In genomic region chr5:5573749-5574317, GRCm38 (mm10) we compare ENCODE assay signal across 8 mouse cellular contexts. TPM values are rescaled to one million over a fixed set of nuclear protein-coding genes. Genes with fewer than 3 reads are reported as not detected.
DNase-seq lines count a peak whose midpoint lies in the region; TF ChIP-seq lines count a peak whose summit lies in the region.

Gm8773 (plus strand) TSS chr5:5573799.

- H3K36me3 ChIP-seq in heart, adult 2 months (ENCODE audit: control insufficient read depth, insufficient read depth, low read length): no peaks in the 10 kb centered on the region
- H3K36me3 ChIP-seq in CH12.LX (replicated peaks in 1 of 2; ENCODE audit: control insufficient read depth in 1 of 2, insufficient read depth in 1 of 2, low read length in 1 of 2): no peaks in the 10 kb centered on the region

- H3K4me3 ChIP-seq in heart, adult 2 months: peak within 1 kb of the TSS; percentile 13; the same call in 1 of the 2 replicates
- H3K4me3 ChIP-seq in CH12.LX (replicated peaks in 1 of 3; ENCODE audit: low read depth in 2 of 3, low read length in 2 of 3, poor library complexity in 1 of 3): peak within 1 kb of the TSS in 2 of 3 experiments; percentile 17 to 59

- TF ChIP-seq POLR2A in heart, adult 2 months (IDR thresholded peaks at IDR 0.05; ENCODE audit: insufficient read depth, low read depth, low read length): no peak
- 0 out of 2 replicates have a peak, but pooled peaks have one; percentile 34 for TF ChIP-seq POLR2A in CH12.LX (IDR thresholded peaks at IDR 0.05; ENCODE audit: low read depth, low read length)

- no peak for TF ChIP-seq EP300 in heart, adult 2 months (IDR thresholded peaks at IDR 0.05; ENCODE audit: insufficient read depth, low read depth, low read length)
- no peak for TF ChIP-seq EP300 in CH12.LX (IDR thresholded peaks at IDR 0.05; ENCODE audit: low read length)

- DNase-seq in heart, adult 2 months: peak; percentile 4 to 19
- DNase-seq in heart, postnatal 25 days (ENCODE audit: low spot score): no peak
- DNase-seq in CH12.LX (ENCODE audit: extremely low read depth) (no peak), liver (peak; percentile 48)
- peak; percentile 61 for DNase-seq in embryo, embryonic 10.5 days (ENCODE audit: low spot score)
- peak; percentile 6 to 9 for DNase-seq in heart, postnatal 14 days
- DNase-seq in ovary, postnatal 14 days (ENCODE audit: low spot score): peak; percentile 2
- no peak for DNase-seq in spleen, adult 18-20 months

- H3K27ac ChIP-seq in heart, adult 2 months: no peak within 1 kb of the TSS
- H3K27ac ChIP-seq in CH12.LX (ENCODE audit: insufficient read depth, low read depth): no peak within 1 kb of the TSS

- intact Hi-C loops in heart, adult 2 months (cut with DNase I): no loop called here
- intact Hi-C loops in heart, postnatal 25 days (cut with DNase I): no loop called here
- intact Hi-C loops in heart, postnatal 14 days (cut with DNase I): no loop called here

- in situ Hi-C loops in CH12.LX (cut with MboI; ENCODE audit: low pct_ligation_motif_present, low pct_unique_long_range_greater_than_20kb, low sequenced_read_pairs): no loop called here

- H3K79me2 ChIP-seq in heart, adult 2 months (replicated peaks; ENCODE audit: control insufficient read depth, insufficient read depth, low read length): no peaks in the 10 kb centered on the region
- no peaks in the 10 kb centered on the region for H3K79me2 ChIP-seq in CH12.LX (replicated peaks; ENCODE audit: control insufficient read depth, extremely low read depth, insufficient read depth, poor library complexity, severe bottlenecking)

- no peak within 1 kb of the TSS for H3K9ac ChIP-seq in heart, adult 2 months (ENCODE audit: low read depth, low read length)
- peak within 1 kb of the TSS; percentile 12; the same call in 1 of the 2 replicates for H3K9ac ChIP-seq in CH12.LX (ENCODE audit: insufficient read depth, low read depth)

- H3K4me2 ChIP-seq in CH12.LX (ENCODE audit: insufficient read depth, low read depth, poor library complexity, severe bottlenecking): peak within 1 kb of the TSS; percentile 70

- 1% methylated on average over 24 of the region's 24 CpGs for WGBS in heart, adult 2 months

- dilution Hi-C loops in CH12.LX (cut with MboI; ENCODE audit: extremely low pct_ligation_motif_present, extremely low pct_unique_long_range_greater_than_20kb, low sequenced_read_pairs): no loop called here

- no peak for TF ChIP-seq RAD21 in CH12.LX (IDR thresholded peaks at IDR 0.05; ENCODE audit: low read depth, low read length)

- no peaks in the 10 kb centered on the region for H3K9me3 ChIP-seq in CH12.LX (replicated peaks; ENCODE audit: low read length)

- TF ChIP-seq CTCF in heart, adult 2 months (IDR thresholded peaks at IDR 0.05): no peak
- no peak for TF ChIP-seq CTCF in CH12.LX (conservative IDR thresholded peaks at IDR 0.05 in 1 of 2, IDR thresholded peaks at IDR 0.05 in 1 of 2; ENCODE audit: low read depth in 2 of 2, low read length in 2 of 2)

- H3K4me1 ChIP-seq in heart, adult 2 months (ENCODE audit: control insufficient read depth, insufficient read depth, low read length): no peaks in the 10 kb centered on the region
- H3K4me1 ChIP-seq in CH12.LX (ENCODE audit: control insufficient read depth in 1 of 2, insufficient read depth in 2 of 2): no peaks in the 10 kb centered on the region

- no peaks in the 10 kb centered on the region for H3K27me3 ChIP-seq in heart, adult 2 months (ENCODE audit: control insufficient read depth, insufficient read depth, low read length)
- no peaks in the 10 kb centered on the region for H3K27me3 ChIP-seq in CH12.LX (replicated peaks)

TF ChIP-seq in CH12.LX, 34 proteins besides CTCF, POLR2A, EP300 and RAD21:
- no peak for TF ChIP-seq TCF12 (IDR thresholded peaks at IDR 0.05; ENCODE audit: low read depth, low read length)
- 0 out of 2 replicates have a peak, but pooled peaks have one; percentile 8 for TF ChIP-seq MEF2A (IDR thresholded peaks at IDR 0.05; ENCODE audit: borderline replicate concordance, low read depth, low read length)
- no peak for TF ChIP-seq PAX5 (IDR thresholded peaks at IDR 0.05; ENCODE audit: low read length)
- no peak for TF ChIP-seq HCFC1 (IDR thresholded peaks at IDR 0.05; ENCODE audit: low read depth, low read length)
- TF ChIP-seq UBTF (IDR thresholded peaks at IDR 0.05; ENCODE audit: low read depth, low read length): no peak
- TF ChIP-seq TBP (conservative IDR thresholded peaks at IDR 0.05; ENCODE audit: low read depth, low read length): no peak
- no peak for TF ChIP-seq MYC (IDR thresholded peaks at IDR 0.05; ENCODE audit: low read depth, low read length)
- TF ChIP-seq GABPA (IDR thresholded peaks at IDR 0.05; ENCODE audit: insufficient replicate concordance, low read depth, low read length): no peak
- no peak for TF ChIP-seq KAT2A (IDR thresholded peaks at IDR 0.05; ENCODE audit: insufficient replicate concordance, low read length)
- TF ChIP-seq E2F4 (IDR thresholded peaks at IDR 0.05; ENCODE audit: insufficient replicate concordance, low read depth, low read length): no peak
- no peak for TF ChIP-seq NELFE (IDR thresholded peaks at IDR 0.05; ENCODE audit: low read depth, low read length)
- no peak for TF ChIP-seq ETS1 (conservative IDR thresholded peaks at IDR 0.05; ENCODE audit: low read depth, low read length)
- no peak for TF ChIP-seq NRF1 (IDR thresholded peaks at IDR 0.05; ENCODE audit: low read depth, low read length)
- TF ChIP-seq ZKSCAN1 (IDR thresholded peaks at IDR 0.05; ENCODE audit: borderline replicate concordance, low read depth, low read length): no peak
- no peak for TF ChIP-seq ZNF384 (IDR thresholded peaks at IDR 0.05; ENCODE audit: low read depth, low read length)
- peak; percentile 75 for TF ChIP-seq ELF1 (IDR thresholded peaks at IDR 0.05; ENCODE audit: low read depth, low read length)
- TF ChIP-seq USF1 (IDR thresholded peaks at IDR 0.05; ENCODE audit: low read depth, low read length): no peak
- 0 out of 2 replicates have a peak, but pooled peaks have one; percentile 25 for TF ChIP-seq MXI1 (IDR thresholded peaks at IDR 0.05; ENCODE audit: low read depth, low read length)
- no peak for TF ChIP-seq POLR2AphosphoS2 (IDR thresholded peaks at IDR 0.05; ENCODE audit: low read depth, low read length)
- no peak for TF ChIP-seq IRF4 (IDR thresholded peaks at IDR 0.05; ENCODE audit: low read depth, low read length)
- no peak for TF ChIP-seq JUN (IDR thresholded peaks at IDR 0.05; ENCODE audit: insufficient read depth, low read depth, low read length)
- no peak for TF ChIP-seq MAZ (IDR thresholded peaks at IDR 0.05; ENCODE audit: low read depth, low read length)
- TF ChIP-seq SMC3 (IDR thresholded peaks at IDR 0.05; ENCODE audit: low read depth, low read length): no peak
- TF ChIP-seq CHD1 (IDR thresholded peaks at IDR 0.05; ENCODE audit: low read depth, low read length): no peak
- TF ChIP-seq USF2 (conservative IDR thresholded peaks at IDR 0.05; ENCODE audit: low read depth, low read length): no peak
- no peak for TF ChIP-seq JUND (conservative IDR thresholded peaks at IDR 0.05; ENCODE audit: low read depth, low read length)
- TF ChIP-seq MAFK (IDR thresholded peaks at IDR 0.05; ENCODE audit: insufficient replicate concordance, low read length): no peak
- TF ChIP-seq RCOR1 (conservative IDR thresholded peaks at IDR 0.05; ENCODE audit: low read depth, low read length): no peak
- TF ChIP-seq SIN3A (IDR thresholded peaks at IDR 0.05; ENCODE audit: low read length): peak; percentile 48; the same call in 1 of the 2 replicates
- no peak for TF ChIP-seq ZMIZ1 (IDR thresholded peaks at IDR 0.05; ENCODE audit: low read depth, low read length)
- no peak for TF ChIP-seq CHD2 (IDR thresholded peaks at IDR 0.05; ENCODE audit: low read length)
- TF ChIP-seq BHLHE40 (IDR thresholded peaks at IDR 0.05; ENCODE audit: low read depth, low read length): no peak
- TF ChIP-seq ZC3H11A (IDR thresholded peaks at IDR 0.05; ENCODE audit: low read depth, low read length): no peak

RNA-seq across cellular contexts. Expression of gene Gm8773, which starts in this region (rescaled TPM):
- not detected for total RNA-seq in heart, adult 2 months (2021)
- polyA plus RNA-seq in heart, adult 2 months (2012; rRNA removed): 0.08 TPM in 1 of 2 replicates, not detected in the other
- total RNA-seq in heart, postnatal 25 days (2021): not detected
- total RNA-seq in CH12.LX (2012; rRNA removed): 0.97 and 1.6 TPM in 2 replicates
- not detected in 2 replicates for total RNA-seq in CH12.LX (2014; rRNA removed)
- not detected in 2 replicates for polyA plus RNA-seq in CH12.LX (2012; ENCODE audit: insufficient read length, low read depth)
- not detected for total RNA-seq in heart, postnatal 14 days (2021)

Comparison
In these comparisons a context has a peak if more than half of its experiments do, and no peak if none do; other contexts are left out.
1. Peak in DNase-seq and H3K4me3 ChIP-seq in heart, adult 2 months; RNA of the gene not detected or under 1 TPM.
2. Peak in DNase-seq in heart, postnatal 14 days; RNA of the gene not detected or under 1 TPM.
3. DNase-seq: peak in embryo, embryonic 10.5 days (single experiment), liver (single experiment) and ovary, postnatal 14 days (single experiment); none in heart, postnatal 25 days (single experiment), CH12.LX (single experiment) and spleen, adult 18-20 months (0 of 2).